Mouse (Mus musculus) embryonic fibroblast, embryonic 13.5 days (primary cell): ENCODE results near the gene Olfr448.

ENCODE experiments used
- CTCF ChIP-seq: IDR thresholded peaks from 2 replicates; pipeline ENCODE4 v1.5.1; 2011; ENCODE audit warnings: mild to moderate bottlenecking, control low read depth, low read length, moderate library complexity, borderline replicate concordance; ENCODE audit not compliant: insufficient read depth
- POLR2A ChIP-seq: IDR thresholded peaks from 2 replicates; pipeline ENCODE4 v1.6.1; 2011; ENCODE audit warnings: low read depth, mild to moderate bottlenecking, control low read depth, low read length, moderate library complexity

DNA sequence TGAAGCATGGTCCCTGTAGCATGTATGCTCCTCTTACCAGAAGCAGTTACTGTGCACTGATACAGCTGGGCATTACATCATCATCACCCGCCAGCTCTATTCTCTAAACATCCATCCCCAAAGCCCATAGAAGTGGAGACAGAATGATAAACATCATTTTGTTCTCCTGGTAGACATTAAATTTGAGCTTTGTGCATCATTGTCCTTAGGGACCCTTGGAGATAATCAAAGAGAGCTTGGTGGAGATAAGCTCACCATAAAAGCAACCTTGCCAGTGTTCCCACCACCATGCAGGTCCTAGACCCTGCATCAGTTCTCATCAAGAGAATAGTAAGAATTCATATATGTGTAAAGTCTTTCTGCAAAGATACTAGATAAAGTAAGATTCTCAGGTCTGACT, at the start of gene Olfr448:
- TF ChIP-seq CTCF (no peak), POLR2A (no peak)
